In the genomic region with DNA sequence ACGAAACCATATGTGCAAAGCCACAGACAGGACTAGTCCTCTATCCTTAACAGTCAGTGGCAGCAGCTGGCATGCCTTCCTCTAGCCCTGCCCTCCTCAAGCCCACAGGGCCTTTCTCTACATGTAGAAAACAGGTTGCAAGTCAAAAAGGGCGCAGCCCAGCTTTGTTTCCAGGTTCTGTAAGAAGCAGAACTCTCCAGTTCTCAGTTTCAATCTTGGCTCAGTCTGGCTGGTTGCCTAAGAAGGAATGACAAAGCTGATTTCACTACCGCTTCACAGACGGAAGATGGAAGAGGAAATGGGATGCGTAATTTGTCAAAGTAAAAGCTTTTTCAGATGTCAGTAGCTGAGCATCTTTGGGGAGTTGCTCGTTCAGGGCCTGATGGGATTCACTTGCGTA, we compare ENCODE assay signal across 10 mouse cellular contexts.
DNase-seq lines count a peak whose midpoint lies in the region; ATAC-seq and TF ChIP-seq lines count a peak whose summit lies in the region.
"Had no signal": no experiment of that assay in that cellular context is flagged by ENCODE, and none has a peak within 500 bp of the region (broad histone marks: within the 10 kb centered on the region; RNA-seq: fewer than 3 reads in every experiment).

No protein-coding gene starts in this region.

- H3K4me3 ChIP-seq in hindbrain, embryonic 13.5 days = no peak overlapping the region
- no peak overlapping the region for H3K4me3 ChIP-seq in hindbrain, embryonic 10.5 days
- H3K4me3 ChIP-seq in thymus, adult 2 months (ENCODE audit: control insufficient read depth, insufficient read depth, low read length) = no peak overlapping the region
- H3K4me3 ChIP-seq: liver, embryonic 15.5 days had no signal

- peaks cover 5% of the 10 kb centered on the region; the same call in 1 of the 2 replicates for H3K9me3 ChIP-seq in hindbrain, embryonic 13.5 days
- H3K9me3 ChIP-seq in hindbrain, embryonic 10.5 days = no peaks in the 10 kb centered on the region
- H3K9me3 ChIP-seq: liver, embryonic 15.5 days had no signal

- WGBS in hindbrain, embryonic 13.5 days = 61% methylated on average over 7 of the region's 7 CpGs
- 82% methylated on average over 7 of the region's 7 CpGs for WGBS in hindbrain, embryonic 10.5 days
- WGBS in thymus, adult 2 months = 26% methylated on average over 7 of the region's 7 CpGs

- no peak for DNase-seq in hindbrain, embryonic 10.5 days (ENCODE audit: low spot score)
- peak; percentile 57 to 61 for DNase-seq in right cerebral cortex, postnatal 10 days (ENCODE audit: low spot score in 2 of 2)
- DNase-seq in right cerebral cortex, postnatal 25 days = no peak
- DNase-seq in heart, postnatal 4 days = peak; percentile 16
- DNase-seq in adrenal gland, postnatal 25 days = no peak
- no peak for DNase-seq in thymus, adult 2 months

- no peak overlapping the region for H3K4me2 ChIP-seq in hindbrain, embryonic 13.5 days
- H3K4me2 ChIP-seq: liver, embryonic 15.5 days had no signal

- no peaks in the 10 kb centered on the region for H3K36me3 ChIP-seq in hindbrain, embryonic 13.5 days
- no peaks in the 10 kb centered on the region for H3K36me3 ChIP-seq in hindbrain, embryonic 10.5 days
- H3K36me3 ChIP-seq in thymus, adult 2 months (ENCODE audit: control insufficient read depth, insufficient read depth, low read length) = no peaks in the 10 kb centered on the region
- H3K36me3 ChIP-seq: liver, embryonic 15.5 days had no signal

- TF ChIP-seq POLR2A in thymus, adult 2 months (IDR thresholded peaks at IDR 0.05; ENCODE audit: control insufficient read depth, extremely low read depth, insufficient read depth, low read length, poor library complexity) = no peak

- no peaks in the 10 kb centered on the region for H3K27me3 ChIP-seq in hindbrain, embryonic 13.5 days
- no peaks in the 10 kb centered on the region for H3K27me3 ChIP-seq in hindbrain, embryonic 10.5 days (ENCODE audit: insufficient read depth, poor library complexity, severe bottlenecking)
- H3K27me3 ChIP-seq in thymus, adult 2 months (ENCODE audit: control insufficient read depth, insufficient read depth, low read length) = no peaks in the 10 kb centered on the region
- H3K27me3 ChIP-seq: liver, embryonic 15.5 days had no signal

- peaks cover 10% of the 10 kb centered on the region for H3K4me1 ChIP-seq in hindbrain, embryonic 13.5 days (replicated peaks)
- no peaks in the 10 kb centered on the region for H3K4me1 ChIP-seq in hindbrain, embryonic 10.5 days (replicated peaks)
- H3K4me1 ChIP-seq in thymus, adult 2 months (replicated peaks; ENCODE audit: control insufficient read depth, insufficient read depth, low read length) = no peaks in the 10 kb centered on the region
- H3K4me1 ChIP-seq: liver, embryonic 15.5 days had no signal

- H3K9ac ChIP-seq in hindbrain, embryonic 13.5 days = no peak overlapping the region
- H3K9ac ChIP-seq: liver, embryonic 15.5 days had no signal

- H3K27ac ChIP-seq in hindbrain, embryonic 13.5 days = peak overlapping the region; percentile 46
- H3K27ac ChIP-seq in hindbrain, embryonic 10.5 days = no peak overlapping the region
- no peak overlapping the region for H3K27ac ChIP-seq in thymus, adult 2 months (ENCODE audit: control insufficient read depth, insufficient read depth, low read length)
- H3K27ac ChIP-seq: liver, embryonic 15.5 days had no signal

- no peak for ATAC-seq in hindbrain, embryonic 13.5 days (ENCODE audit: low FRiP score)
- ATAC-seq in neutrophil, adult 5-6 weeks (ENCODE audit: extremely low read depth, insufficient number of reproducible peaks, low FRiP score, poor library complexity, severe bottlenecking) = peak; percentile 89
- ATAC-seq: Patski had no signal

- no peak for TF ChIP-seq CTCF in thymus, adult 2 months (IDR thresholded peaks at IDR 0.05; ENCODE audit: borderline replicate concordance, control insufficient read depth, extremely low read depth, insufficient read depth, low read length, poor library complexity)

Comparison
In these comparisons a context has a peak if more than half of its experiments do, and no peak if none do; other contexts are left out.
1. DNase-seq: peak in right cerebral cortex, postnatal 10 days (2 of 2) and heart, postnatal 4 days (single experiment); none in hindbrain, embryonic 10.5 days (single experiment), right cerebral cortex, postnatal 25 days (single experiment), adrenal gland, postnatal 25 days (single experiment) and thymus, adult 2 months (single experiment).